Mouse (Mus musculus): Measurements from ENCODE around the gene Kdm6b. TPM values are rescaled to one million over a fixed set of nuclear protein-coding genes. Genes with fewer than 3 reads are reported as not detected.

The Kdm6b gene
- polyA plus RNA-seq, 1 experiment from 2014 or later: 17.4 TPM

- Histone ChIP-seq H3K9me3 (ENCODE audit: control insufficient read depth, low read length) (no peaks in the 10 kb centered on the region), H3K27me3 (replicated peaks; ENCODE audit: control insufficient read depth, insufficient read depth, low read length) (no peaks in the 10 kb centered on the region; the same call in 1 of the 2 replicates), H3K36me3 (ENCODE audit: control insufficient read depth, insufficient read depth, low read length) (no peaks in the 10 kb centered on the region), H3K27ac (ENCODE audit: low read depth, low read length) (no peak overlapping the region), H3K9ac (ENCODE audit: low read depth, low read length) (no peak overlapping the region), H3K4me3 (ENCODE audit: low read depth, low read length) (no peak overlapping the region), H3K4me1 (replicated peaks; ENCODE audit: control insufficient read depth, insufficient read depth, low read length) (peaks cover 7% of the 10 kb centered on the region; the same call in 1 of the 2 replicates), H3K4me2 (no peak overlapping the region)
- DNase-seq (ENCODE audit: low spot score) (peak; percentile 28), ATAC-seq (replicated peaks; ENCODE audit: low FRiP score) (no peak)
- 68% methylated on average over 14 of the region's 14 CpGs for WGBS
These were observed 23.7 kb downstream of the Kdm6b start for GRCm38 (mm10) chr11:69389531-69390399.

DNA sequence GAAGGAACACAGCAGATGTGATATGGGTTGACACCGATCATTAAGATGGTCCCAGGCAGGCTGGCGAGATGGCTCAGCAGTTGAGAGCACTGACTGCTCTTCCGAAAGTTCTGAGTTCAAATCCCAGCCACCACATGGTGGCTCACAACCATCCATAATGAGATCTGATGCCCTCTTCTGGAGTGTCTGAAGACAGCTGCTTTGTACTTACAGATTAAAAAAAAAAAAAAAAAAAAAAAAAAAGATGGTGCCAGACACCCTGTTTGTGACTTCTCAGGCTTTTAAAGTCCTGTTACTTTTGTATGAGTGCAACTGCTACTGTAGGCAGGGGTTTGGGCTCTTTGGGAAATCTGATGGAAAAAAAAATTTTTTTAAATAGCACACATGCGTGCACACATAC, 24.8 kb downstream of the Kdm6b start:
- Histone ChIP-seq H3K27me3 (replicated peaks; ENCODE audit: control insufficient read depth, insufficient read depth, low read length) (no peaks in the 10 kb centered on the region; the same call in 1 of the 2 replicates), H3K4me3 (ENCODE audit: low read depth, low read length) (no peak overlapping the region), H3K27ac (ENCODE audit: low read depth, low read length) (no peak overlapping the region), H3K4me1 (replicated peaks; ENCODE audit: control insufficient read depth, insufficient read depth, low read length) (peaks cover 4% of the 10 kb centered on the region; the same call in 1 of the 2 replicates), H3K4me2 (no peak overlapping the region), H3K36me3 (ENCODE audit: control insufficient read depth, insufficient read depth, low read length) (no peaks in the 10 kb centered on the region), H3K9me3 (ENCODE audit: control insufficient read depth, low read length) (no peaks in the 10 kb centered on the region), H3K9ac (ENCODE audit: low read depth, low read length) (no peak overlapping the region)
- DNase-seq (ENCODE audit: low spot score) (no peak), ATAC-seq (replicated peaks; ENCODE audit: low FRiP score) (no peak)
- 93% methylated on average over 4 of the region's 4 CpGs for WGBS

- H3K4me3 ChIP-seq (ENCODE audit: low read depth, low read length): no peak overlapping the region
- peaks cover 4% of the 10 kb centered on the region; the same call in 1 of the 2 replicates for H3K4me1 ChIP-seq (replicated peaks; ENCODE audit: control insufficient read depth, insufficient read depth, low read length)
- 71% methylated on average over 7 of the region's 7 CpGs for WGBS
- no peak overlapping the region for H3K9ac ChIP-seq (ENCODE audit: low read depth, low read length)
- H3K27me3 ChIP-seq (replicated peaks; ENCODE audit: control insufficient read depth, insufficient read depth, low read length): no peaks in the 10 kb centered on the region; the same call in 1 of the 2 replicates
- H3K9me3 ChIP-seq (ENCODE audit: control insufficient read depth, low read length): no peaks in the 10 kb centered on the region
- H3K4me2 ChIP-seq: no peak overlapping the region
- no peak for DNase-seq (ENCODE audit: low spot score)
- ATAC-seq (replicated peaks; ENCODE audit: low FRiP score): no peak
- no peak overlapping the region for H3K27ac ChIP-seq (ENCODE audit: low read depth, low read length)
- no peaks in the 10 kb centered on the region for H3K36me3 ChIP-seq (ENCODE audit: control insufficient read depth, insufficient read depth, low read length)
These were observed 26.7 kb downstream of the Kdm6b start for GRCm38 (mm10) chr11:69386758-69387157.

DNA sequence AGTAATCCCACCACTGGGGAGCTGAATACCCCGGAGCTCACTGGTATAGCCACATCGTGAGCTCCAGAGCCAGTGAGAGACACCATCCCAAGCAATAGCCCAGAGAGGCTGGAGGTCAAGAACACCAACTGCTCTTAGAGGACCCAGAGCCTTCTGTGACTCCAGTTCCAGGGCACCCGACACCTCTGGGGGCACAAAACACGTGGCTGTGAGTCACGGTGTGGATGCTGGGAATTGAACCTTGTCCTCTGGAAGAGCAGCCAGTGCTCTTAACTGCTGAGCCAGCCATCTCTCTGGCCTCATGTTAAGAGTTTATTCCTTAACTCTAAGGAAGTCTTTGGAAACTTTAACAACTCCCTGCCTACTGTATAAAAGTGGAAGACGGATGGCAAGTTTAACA, 28.5 kb downstream of the Kdm6b start:
- Histone ChIP-seq H3K4me3 (ENCODE audit: low read depth, low read length) (no peak overlapping the region), H3K9ac (ENCODE audit: low read depth, low read length) (no peak overlapping the region), H3K4me2 (no peak overlapping the region), H3K27ac (ENCODE audit: low read depth, low read length) (no peak overlapping the region), H3K9me3 (ENCODE audit: control insufficient read depth, low read length) (no peaks in the 10 kb centered on the region), H3K4me1 (replicated peaks; ENCODE audit: control insufficient read depth, insufficient read depth, low read length) (0 out of 2 replicates have a peak, but pooled peaks cover under 1% of the 10 kb centered on the region), H3K27me3 (replicated peaks; ENCODE audit: control insufficient read depth, insufficient read depth, low read length) (no peaks in the 10 kb centered on the region; the same call in 1 of the 2 replicates), H3K36me3 (ENCODE audit: control insufficient read depth, insufficient read depth, low read length) (no peaks in the 10 kb centered on the region)
- 77% methylated on average over 6 of the region's 6 CpGs for WGBS
- DNase-seq (ENCODE audit: low spot score) (no peak), ATAC-seq (replicated peaks; ENCODE audit: low FRiP score) (no peak)

DNA sequence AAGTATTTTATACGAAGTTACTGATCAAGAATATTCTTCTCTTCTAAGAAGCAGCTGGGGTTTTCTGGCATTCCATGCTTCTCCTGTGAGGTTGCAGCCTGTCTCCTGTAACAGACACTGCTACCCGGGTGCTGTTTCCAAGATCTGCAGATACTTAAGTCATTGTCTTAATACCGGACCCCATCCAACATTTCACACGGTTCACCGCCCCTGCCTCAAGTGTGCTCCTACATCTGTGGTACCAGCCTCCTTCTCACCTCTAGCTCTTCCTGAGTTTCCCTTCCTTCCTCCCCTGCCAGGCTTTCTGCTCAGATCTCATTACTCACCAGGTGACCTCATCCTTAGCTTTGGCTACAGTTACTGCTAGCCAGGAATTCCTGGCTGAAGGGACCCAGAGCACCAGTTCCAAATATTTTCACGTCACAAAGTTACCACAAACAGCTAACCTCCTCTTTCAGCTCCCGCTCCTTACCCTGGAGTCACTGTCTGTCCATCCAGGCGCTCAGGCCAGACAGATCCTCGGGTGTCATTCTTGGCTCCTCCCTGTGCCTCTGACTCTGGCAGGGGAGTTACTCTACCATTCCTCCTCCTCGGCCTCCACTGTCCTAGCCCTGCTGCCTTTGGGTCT, 30.9 kb downstream of the Kdm6b start:
- 70% methylated on average over 10 of the region's 10 CpGs for WGBS
- H3K9me3 ChIP-seq (ENCODE audit: control insufficient read depth, low read length): no peaks in the 10 kb centered on the region
- H3K36me3 ChIP-seq (ENCODE audit: control insufficient read depth, insufficient read depth, low read length): no peaks in the 10 kb centered on the region
- H3K4me1 ChIP-seq (replicated peaks; ENCODE audit: control insufficient read depth, insufficient read depth, low read length): peaks cover under 1% of the 10 kb centered on the region
- ATAC-seq (replicated peaks; ENCODE audit: low FRiP score): no peak
- H3K4me2 ChIP-seq: no peak overlapping the region
- H3K27ac ChIP-seq (ENCODE audit: low read depth, low read length): no peak overlapping the region
- no peak for DNase-seq (ENCODE audit: low spot score)
- no peak overlapping the region for H3K4me3 ChIP-seq (ENCODE audit: low read depth, low read length)
- H3K27me3 ChIP-seq (replicated peaks; ENCODE audit: control insufficient read depth, insufficient read depth, low read length): no peaks in the 10 kb centered on the region; the same call in 1 of the 2 replicates
- no peak overlapping the region for H3K9ac ChIP-seq (ENCODE audit: low read depth, low read length)

GRCm38 (mm10) chr11:69381356-69381755, 32.1 kb downstream of the Kdm6b start:
- Histone ChIP-seq H3K4me2 (no peak overlapping the region), H3K27ac (ENCODE audit: low read depth, low read length) (no peak overlapping the region), H3K27me3 (replicated peaks; ENCODE audit: control insufficient read depth, insufficient read depth, low read length) (no peaks in the 10 kb centered on the region), H3K9ac (ENCODE audit: low read depth, low read length) (no peak overlapping the region), H3K4me1 (replicated peaks; ENCODE audit: control insufficient read depth, insufficient read depth, low read length) (peaks cover 2% of the 10 kb centered on the region), H3K9me3 (ENCODE audit: control insufficient read depth, low read length) (no peaks in the 10 kb centered on the region), H3K4me3 (ENCODE audit: low read depth, low read length) (no peak overlapping the region), H3K36me3 (ENCODE audit: control insufficient read depth, insufficient read depth, low read length) (no peaks in the 10 kb centered on the region)
- ATAC-seq (replicated peaks; ENCODE audit: low FRiP score) (no peak), DNase-seq (ENCODE audit: low spot score) (no peak)
- 81% methylated on average over 6 of the region's 6 CpGs for WGBS

- Histone ChIP-seq H3K9me3 (ENCODE audit: control insufficient read depth, low read length) (no peaks in the 10 kb centered on the region), H3K27me3 (replicated peaks; ENCODE audit: control insufficient read depth, insufficient read depth, low read length) (no peaks in the 10 kb centered on the region), H3K36me3 (ENCODE audit: control insufficient read depth, insufficient read depth, low read length) (no peaks in the 10 kb centered on the region), H3K4me2 (no peak overlapping the region; the same call in 1 of the 2 replicates), H3K4me3 (ENCODE audit: low read depth, low read length) (no peak overlapping the region), H3K4me1 (replicated peaks; ENCODE audit: control insufficient read depth, insufficient read depth, low read length) (peaks cover 2% of the 10 kb centered on the region), H3K27ac (ENCODE audit: low read depth, low read length) (no peak overlapping the region), H3K9ac (ENCODE audit: low read depth, low read length) (no peak overlapping the region)
- 53% methylated on average over 3 of the region's 3 CpGs for WGBS
- DNase-seq (ENCODE audit: low spot score): no peak
- ATAC-seq (replicated peaks; ENCODE audit: low FRiP score): no peak
These were observed 33.9 kb downstream of the Kdm6b start for GRCm38 (mm10) chr11:69379600-69379999.

GRCm38 (mm10) chr11:69377766-69378165, 35.7 kb downstream of the Kdm6b start:
- Histone ChIP-seq H3K27me3 (replicated peaks; ENCODE audit: control insufficient read depth, insufficient read depth, low read length) (no peaks in the 10 kb centered on the region), H3K27ac (ENCODE audit: low read depth, low read length) (peak overlapping the region; percentile 25; the same call in 1 of the 2 replicates), H3K4me2 (no peak overlapping the region), H3K36me3 (ENCODE audit: control insufficient read depth, insufficient read depth, low read length) (no peaks in the 10 kb centered on the region), H3K4me3 (ENCODE audit: low read depth, low read length) (no peak overlapping the region), H3K9me3 (ENCODE audit: control insufficient read depth, low read length) (no peaks in the 10 kb centered on the region), H3K9ac (ENCODE audit: low read depth, low read length) (no peak overlapping the region), H3K4me1 (replicated peaks; ENCODE audit: control insufficient read depth, insufficient read depth, low read length) (peaks cover 18% of the 10 kb centered on the region)
- ATAC-seq (replicated peaks; ENCODE audit: low FRiP score): no peak
- 60% methylated on average over 3 of the region's 3 CpGs for WGBS
- no peak for DNase-seq (ENCODE audit: low spot score)

Measured in liver, embryonic 11.5 days (tissue).